Mouse (Mus musculus): ENCODE results near the gene Rnf223.
"Not testable (repeated sequence)": the region's sequence is repeated elsewhere in the genome, so short reads cannot be mapped to it uniquely, and the experiment has no call there.

The Rnf223 gene

GRCm38 (mm10) chr4:156130940-156131339 is 627 bp downstream of the Rnf223 start:
- no peak for DNase-seq (ENCODE audit: low read depth)

DNA sequence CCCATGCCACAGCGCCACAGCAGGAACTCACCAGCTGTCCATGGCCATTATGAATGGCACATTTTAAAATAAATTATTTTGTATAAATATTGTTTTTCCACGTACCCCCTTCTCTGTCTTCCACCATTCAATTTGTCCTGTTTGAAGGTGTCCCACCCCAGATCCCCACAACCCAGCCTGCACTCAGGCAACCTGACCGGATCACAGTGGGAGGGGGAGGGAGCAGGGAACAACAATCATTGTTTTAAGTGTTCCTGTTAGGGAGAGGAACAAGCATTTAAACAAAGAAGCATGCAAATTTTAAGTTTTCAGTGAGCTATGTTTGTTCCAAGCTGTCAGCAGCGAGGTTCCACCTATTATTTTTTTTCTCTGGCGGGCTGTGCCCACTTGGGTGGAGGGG is 3.0 kb downstream of the Rnf223 start:
- DNase-seq (ENCODE audit: low read depth) = no peak

DNA sequence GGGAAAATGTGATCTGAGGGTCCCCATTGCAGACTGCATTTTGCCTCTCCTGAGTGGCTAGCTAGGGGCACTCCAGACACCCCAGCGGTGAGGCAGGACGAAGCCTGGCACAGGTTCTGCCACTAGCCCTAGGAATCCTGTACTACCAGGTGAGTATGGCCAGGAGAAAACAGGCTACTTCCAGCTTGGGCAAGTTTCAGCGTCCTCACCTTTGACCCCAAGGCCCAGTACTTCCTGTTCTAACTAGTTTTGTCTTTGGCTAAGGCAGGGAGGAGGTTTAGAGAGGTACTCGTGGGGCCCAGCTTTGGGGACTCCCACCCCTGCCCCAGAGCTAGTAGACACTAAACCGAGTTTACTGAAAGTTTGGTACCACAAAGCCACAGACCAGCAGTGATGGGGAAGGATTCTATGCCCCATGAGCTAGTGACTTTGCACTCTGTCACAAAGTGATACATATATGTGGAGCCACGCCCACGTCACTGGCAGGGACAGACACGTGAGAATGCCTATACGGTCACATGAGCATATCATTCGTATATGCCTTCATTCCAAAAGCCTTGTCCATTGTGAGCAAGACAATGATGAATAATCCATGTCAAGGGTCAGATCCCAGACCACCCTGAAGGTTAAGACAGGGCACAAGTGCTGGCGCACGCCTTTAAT is 3.8 kb downstream of the Rnf223 start:
- DNase-seq (ENCODE audit: low read depth) = no peak

- no peak for DNase-seq (ENCODE audit: low read depth)
Observed at GRCm38 (mm10) chr4:156135112-156135511, 4.8 kb downstream of the Rnf223 start.

- no peak for DNase-seq (ENCODE audit: low read depth)
Observed at GRCm38 (mm10) chr4:156135801-156136200, 5.5 kb downstream of the Rnf223 start.

DNA sequence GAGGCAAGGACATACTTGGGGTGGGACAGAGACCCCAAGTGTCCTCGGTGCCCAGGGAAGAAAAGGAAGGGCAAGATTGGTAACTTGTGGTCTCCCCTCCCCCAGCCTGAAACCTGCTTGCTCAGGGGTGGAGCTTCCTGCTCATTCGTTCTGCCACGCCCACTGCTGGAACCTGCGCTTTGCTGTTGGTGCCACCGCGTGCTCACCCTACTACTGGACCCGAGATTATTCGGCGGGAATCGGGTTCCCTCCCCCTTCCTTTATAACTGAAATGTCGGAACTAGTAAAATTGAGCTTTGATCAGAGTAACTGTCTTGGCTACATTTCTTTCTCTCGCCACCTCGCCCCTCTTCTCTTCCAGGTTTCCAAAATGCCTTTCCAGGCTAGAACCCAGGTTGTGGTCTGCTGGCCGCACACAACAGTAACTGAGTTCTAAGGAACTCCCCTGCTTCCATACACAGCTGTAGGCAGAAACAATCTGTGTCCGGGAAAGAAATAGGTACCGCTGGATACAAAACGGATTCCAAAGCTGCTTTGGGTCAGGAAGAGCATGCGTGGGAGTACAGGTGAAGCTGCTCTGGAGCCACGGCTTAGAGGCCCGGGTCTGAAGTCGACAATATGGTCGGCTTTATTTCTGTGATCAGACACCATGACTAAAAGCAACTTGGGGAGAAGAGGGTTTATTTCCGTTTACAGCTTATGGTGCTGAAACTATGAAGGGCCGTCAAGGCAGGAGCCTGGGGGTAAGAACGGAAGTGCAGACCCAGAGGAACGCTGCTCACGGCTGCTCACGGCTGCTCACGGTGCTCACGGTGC is 6.2 kb downstream of the Rnf223 start:
- DNase-seq (ENCODE audit: low read depth) = no peak

- not testable (repeated sequence) for DNase-seq (ENCODE audit: low read depth)
Observed at GRCm38 (mm10) chr4:156150887-156151286, 20.6 kb downstream of the Rnf223 start.

GRCm38 (mm10) chr4:156154771-156155170 is 24.5 kb downstream of the Rnf223 start:
- no peak for DNase-seq (ENCODE audit: low read depth)

- DNase-seq (ENCODE audit: low read depth) = no peak
Observed at GRCm38 (mm10) chr4:156166477-156166876, 36.2 kb downstream of the Rnf223 start.

DNA sequence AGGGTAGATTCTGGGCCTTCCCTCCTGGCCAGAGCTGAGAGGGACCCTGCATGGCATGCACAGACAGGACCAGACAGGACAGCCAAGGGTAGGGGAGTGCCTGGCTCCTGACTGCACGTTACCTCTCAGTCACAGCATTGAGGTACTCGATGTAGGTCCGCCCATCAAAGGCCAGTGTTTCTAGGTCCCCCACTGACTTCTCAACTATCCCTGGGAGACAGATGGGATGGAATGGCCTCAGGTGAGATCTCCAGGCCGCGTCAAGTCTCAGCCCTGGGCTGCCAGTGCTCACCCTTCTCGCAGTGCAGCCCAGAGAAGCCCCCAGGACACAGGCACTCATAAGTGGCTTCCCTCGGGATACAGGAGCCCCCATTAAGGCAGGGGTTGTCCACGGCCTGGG is 38.3 kb downstream of the Rnf223 start:
- no peak for DNase-seq (ENCODE audit: low read depth)

DNA sequence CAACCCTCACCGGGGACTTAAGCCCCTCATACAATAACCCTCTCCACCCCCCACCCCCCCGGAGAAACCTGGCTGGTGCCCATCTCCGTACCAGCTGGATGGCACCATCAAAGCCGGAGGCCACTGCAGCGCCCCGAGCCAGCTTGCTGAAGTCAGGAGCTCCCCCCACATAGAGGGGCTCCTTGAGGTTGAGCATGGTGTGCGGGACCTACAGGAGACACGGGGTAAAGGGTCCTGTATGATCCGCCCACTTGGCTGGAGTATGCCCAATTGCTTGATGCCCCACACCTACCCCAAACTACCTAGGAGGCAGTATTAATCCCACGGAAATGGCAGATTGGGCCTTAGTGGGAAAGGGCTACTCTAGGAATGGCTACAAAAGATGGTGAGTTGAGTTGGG is 38.8 kb downstream of the Rnf223 start:
- DNase-seq (ENCODE audit: low read depth) = no peak

GRCm38 (mm10) chr4:156171828-156172227 is 41.5 kb downstream of the Rnf223 start:
- no peak for DNase-seq (ENCODE audit: low read depth)

- no peak for DNase-seq (ENCODE audit: low read depth)
Observed at GRCm38 (mm10) chr4:156177630-156178029, 47.3 kb downstream of the Rnf223 start.
